Mouse (Mus musculus): ENCODE measurements around the gene Nlrx1.

DNA sequence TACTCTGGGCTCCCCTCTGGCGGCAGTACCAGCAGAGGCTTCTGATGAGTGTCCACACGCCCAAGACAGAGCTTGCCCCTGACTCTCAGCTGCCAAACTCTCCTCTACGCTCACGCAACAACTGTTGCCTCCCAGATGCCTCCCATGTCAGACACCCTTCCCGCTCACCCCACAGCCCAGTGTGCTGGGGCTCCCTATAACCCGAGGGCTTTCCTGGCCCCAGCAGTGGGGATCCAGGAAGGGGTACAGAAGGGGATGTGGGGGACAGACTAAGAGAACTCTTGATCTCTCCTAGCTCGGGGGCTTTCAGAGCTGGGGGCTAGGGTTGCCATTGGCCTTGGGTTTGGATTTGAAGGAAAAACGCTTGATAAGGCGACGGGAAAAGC lies 42.3 kb upstream of the Nlrx1 start:
- TF ChIP-seq CTCF (IDR thresholded peaks at IDR 0.05; ENCODE audit: extremely low read depth, insufficient read depth, insufficient read length, insufficient replicate concordance), result no peak
- TF ChIP-seq POLR2A (IDR thresholded peaks at IDR 0.05; ENCODE audit: low read depth, low read length), result no peak

Data from spleen, adult 2 months (tissue).